Mouse (Mus musculus) neural tube, embryonic 12.5 days (tissue): ENCODE results near the gene Cnga3. TPM values are rescaled to one million over a fixed set of nuclear protein-coding genes. Genes with fewer than 3 reads are reported as not detected.

ENCODE experiments used
- ATAC-seq: fragments of 200-750 bp; cut with Nextera tagmentation; 2 replicates; pipeline ENCODE4 v1.8.0; 2017; ENCODE audit warnings: low read depth, mild to moderate bottlenecking, moderate TSS enrichment, moderate library complexity; ENCODE audit not compliant: low FRiP score
- H3K27ac ChIP-seq: fragments of 300-500 bp; sonication (generic); 2 replicates; pipeline ENCODE4 v1.5.1; 2016
- H3K27me3 ChIP-seq: fragments of 300-500 bp; sonication (generic); replicated peaks from 2 replicates; pipeline ENCODE4 v1.6.1; 2016; ENCODE audit warnings: mild to moderate bottlenecking
- H3K36me3 ChIP-seq: fragments of 300-500 bp; sonication (generic); 2 replicates; pipeline ENCODE4 v1.6.1; 2016; ENCODE audit warnings: mild to moderate bottlenecking
- H3K4me1 ChIP-seq: fragments of 300-500 bp; sonication (generic); 2 replicates; pipeline ENCODE4 v1.6.1; 2016
- H3K4me2 ChIP-seq: fragments of 300-500 bp; sonication (generic); replicated peaks from 2 replicates; pipeline ENCODE4 v1.6.1; 2016; ENCODE audit warnings: mild to moderate bottlenecking
- H3K4me3 ChIP-seq: fragments of 300-500 bp; sonication (generic); 2 replicates; pipeline ENCODE4 v1.5.1; 2016
- H3K9ac ChIP-seq: fragments of 300-500 bp; sonication (generic); 2 replicates; pipeline ENCODE4 v1.6.1; 2016; ENCODE audit warnings: mild to moderate bottlenecking
- H3K9me3 ChIP-seq: fragments of 300-500 bp; sonication (generic); 2 replicates; pipeline ENCODE4 v1.6.1; 2016; ENCODE audit warnings: mild to moderate bottlenecking
- WGBS: fragments of 180-500 bp; shearing (Covaris S2); methylation state at CpG from one replicate; pipeline ENCODE4 v1.1.7; 2016; 5-methylcytosine and 5-hydroxymethylcytosine counted together
- polyA plus RNA-seq: library from polyadenylated mRNA; unstranded; fragments of >200 nt; fragmentation: Nextera tagmentation; extraction: Ambion mirVana; gene quantifications from 2 replicates; pipeline ENCODE4 v1.2.1, GENCODE M21; 2016

Cnga3 gene
- polyA plus RNA-seq, 1 experiment from 2014 or later: not detected

- ATAC-seq: no peak
- H3K27ac ChIP-seq: no peak overlapping the region
- H3K9ac ChIP-seq: no peak overlapping the region
- no peak overlapping the region for H3K4me2 ChIP-seq
- no peaks in the 10 kb centered on the region for H3K27me3 ChIP-seq
- no peaks in the 10 kb centered on the region for H3K9me3 ChIP-seq
- H3K36me3 ChIP-seq: no peaks in the 10 kb centered on the region
- no peaks in the 10 kb centered on the region for H3K4me1 ChIP-seq
- WGBS: 65% methylated on average over 11 of the region's 11 CpGs
- H3K4me3 ChIP-seq: no peak overlapping the region
Measured at GRCm38 (mm10) chr1:37288181-37288935, 74.1 kb downstream of the Cnga3 start.

GRCm38 (mm10) chr1:37288941-37289340 lies 74.7 kb downstream of the Cnga3 start:
- Histone ChIP-seq H3K27ac (no peak overlapping the region), H3K4me1 (no peaks in the 10 kb centered on the region), H3K27me3 (no peaks in the 10 kb centered on the region), H3K4me3 (no peak overlapping the region), H3K9ac (no peak overlapping the region), H3K36me3 (no peaks in the 10 kb centered on the region), H3K4me2 (no peak overlapping the region), H3K9me3 (no peaks in the 10 kb centered on the region)
- 79% methylated on average over 7 of the region's 7 CpGs for WGBS
- no peak for ATAC-seq

- Histone ChIP-seq H3K4me2 (no peak overlapping the region), H3K36me3 (no peaks in the 10 kb centered on the region), H3K9ac (no peak overlapping the region), H3K4me3 (no peak overlapping the region), H3K27ac (no peak overlapping the region), H3K27me3 (no peaks in the 10 kb centered on the region), H3K9me3 (no peaks in the 10 kb centered on the region), H3K4me1 (peaks cover 6% of the 10 kb centered on the region)
- no peak for ATAC-seq
- 47% methylated on average over 1 of the region's 1 CpGs for WGBS
Measured at GRCm38 (mm10) chr1:37296414-37296813, 82.2 kb downstream of the Cnga3 start.

- no peak overlapping the region for H3K4me3 ChIP-seq
- H3K9me3 ChIP-seq: no peaks in the 10 kb centered on the region
- no peak overlapping the region for H3K4me2 ChIP-seq
- WGBS: 84% methylated on average over 2 of the region's 2 CpGs
- no peak overlapping the region for H3K27ac ChIP-seq
- peaks cover 13% of the 10 kb centered on the region for H3K4me1 ChIP-seq
- no peak overlapping the region for H3K9ac ChIP-seq
- no peaks in the 10 kb centered on the region for H3K27me3 ChIP-seq
- no peaks in the 10 kb centered on the region for H3K36me3 ChIP-seq
- ATAC-seq: no peak
Measured at GRCm38 (mm10) chr1:37298904-37299303, 84.7 kb downstream of the Cnga3 start.

- Histone ChIP-seq H3K27ac (no peak within 1 kb of the TSS), H3K4me1 (peaks cover 13% of the 10 kb centered on the region), H3K27me3 (no peaks in the 10 kb centered on the region), H3K9me3 (no peaks in the 10 kb centered on the region), H3K9ac (peak within 1 kb of the TSS; percentile 86), H3K4me3 (peak within 1 kb of the TSS; percentile 89), H3K4me2 (peak within 1 kb of the TSS; percentile 73), H3K36me3 (no peaks in the 10 kb centered on the region)
- ATAC-seq: peak; percentile 95
- 1% methylated on average over 77 of the region's 77 CpGs for WGBS
Measured at GRCm38 (mm10) chr1:37299540-37300491, 85.6 kb downstream of the Cnga3 start, which contains the start of gene Inpp4a. TSS of gene Inpp4a (plus strand) at chr1:37299865.

GRCm38 (mm10) chr1:37300650-37301049 lies 86.4 kb downstream of the Cnga3 start:
- WGBS: 60% methylated on average over 5 of the region's 5 CpGs
- Histone ChIP-seq H3K9ac (peak overlapping the region; percentile 86), H3K4me1 (peaks cover 13% of the 10 kb centered on the region), H3K9me3 (no peaks in the 10 kb centered on the region), H3K27me3 (no peaks in the 10 kb centered on the region), H3K4me2 (peak overlapping the region; percentile 73), H3K36me3 (no peaks in the 10 kb centered on the region), H3K4me3 (peak overlapping the region; percentile 89), H3K27ac (no peak overlapping the region)
- no peak for ATAC-seq

GRCm38 (mm10) chr1:37302801-37303200 lies 88.6 kb downstream of the Cnga3 start:
- H3K9me3 ChIP-seq: no peaks in the 10 kb centered on the region
- peaks cover 13% of the 10 kb centered on the region for H3K4me1 ChIP-seq
- no peak overlapping the region for H3K27ac ChIP-seq
- no peak for ATAC-seq
- 70% methylated on average over 3 of the region's 3 CpGs for WGBS
- no peak overlapping the region for H3K4me3 ChIP-seq
- H3K36me3 ChIP-seq: no peaks in the 10 kb centered on the region
- no peak overlapping the region for H3K4me2 ChIP-seq
- H3K27me3 ChIP-seq: no peaks in the 10 kb centered on the region
- H3K9ac ChIP-seq: no peak overlapping the region

GRCm38 (mm10) chr1:37305691-37306287 lies 91.6 kb downstream of the Cnga3 start:
- H3K36me3 ChIP-seq: no peaks in the 10 kb centered on the region
- ATAC-seq: no peak
- no peaks in the 10 kb centered on the region for H3K27me3 ChIP-seq
- no peak overlapping the region for H3K4me3 ChIP-seq
- H3K9ac ChIP-seq: no peak overlapping the region
- peaks cover 10% of the 10 kb centered on the region; the same call in 1 of the 2 replicates for H3K9me3 ChIP-seq
- H3K4me1 ChIP-seq: peaks cover 9% of the 10 kb centered on the region
- H3K27ac ChIP-seq: no peak overlapping the region
- H3K4me2 ChIP-seq: no peak overlapping the region
- WGBS: 81% methylated on average over 9 of the region's 9 CpGs

- Histone ChIP-seq H3K4me2 (no peak overlapping the region), H3K4me3 (no peak overlapping the region), H3K4me1 (no peaks in the 10 kb centered on the region), H3K9me3 (peaks cover 12% of the 10 kb centered on the region; the same call in 1 of the 2 replicates), H3K27ac (no peak overlapping the region), H3K36me3 (no peaks in the 10 kb centered on the region), H3K27me3 (no peaks in the 10 kb centered on the region), H3K9ac (no peak overlapping the region)
- ATAC-seq: no peak
- WGBS: 91% methylated on average over 2 of the region's 2 CpGs
Measured at GRCm38 (mm10) chr1:37307586-37307985, 93.4 kb downstream of the Cnga3 start.

- ATAC-seq: no peak
- Histone ChIP-seq H3K36me3 (no peaks in the 10 kb centered on the region), H3K4me3 (no peak overlapping the region), H3K4me1 (no peaks in the 10 kb centered on the region), H3K27ac (no peak overlapping the region), H3K27me3 (no peaks in the 10 kb centered on the region), H3K9ac (no peak overlapping the region), H3K4me2 (no peak overlapping the region), H3K9me3 (peaks cover 12% of the 10 kb centered on the region; the same call in 1 of the 2 replicates)
- WGBS: 88% methylated on average over 8 of the region's 8 CpGs
Measured at GRCm38 (mm10) chr1:37308021-37308742, 93.9 kb downstream of the Cnga3 start.

- no peak overlapping the region for H3K27ac ChIP-seq
- no peak overlapping the region for H3K4me2 ChIP-seq
- no peak for ATAC-seq
- H3K9ac ChIP-seq: no peak overlapping the region
- H3K4me1 ChIP-seq: no peaks in the 10 kb centered on the region
- 78% methylated on average over 3 of the region's 3 CpGs for WGBS
- H3K4me3 ChIP-seq: no peak overlapping the region
- no peaks in the 10 kb centered on the region for H3K27me3 ChIP-seq
- peaks cover 12% of the 10 kb centered on the region; the same call in 1 of the 2 replicates for H3K9me3 ChIP-seq
- H3K36me3 ChIP-seq: no peaks in the 10 kb centered on the region
Measured at GRCm38 (mm10) chr1:37308743-37309100, 94.5 kb downstream of the Cnga3 start.
